Mouse (Mus musculus) MN1 (cell line): Measurements from ENCODE around the gene Rnf146.
"Not testable (repeated sequence)": the region's sequence is repeated elsewhere in the genome, so short reads cannot be mapped to it uniquely, and the experiment has no call there.

Experiments used
- DNase-seq: peaks from one replicate; pipeline ENCODE4 v3.0.0-alpha.2; 2016; ENCODE audit warnings: low spot score

Gene Rnf146

GRCm38 (mm10) chr10:29362197-29362900 is at the start of gene Rnf146:
Gene Rnf146, minus strand, starts transcription at chr10:29362442.
- no peak for DNase-seq

GRCm38 (mm10) chr10:29402656-29403268 is 40.5 kb upstream of the Rnf146 start:
- DNase-seq = peak; percentile 34

- not testable (repeated sequence) for DNase-seq
Observed at GRCm38 (mm10) chr10:29394890-29395289, 32.6 kb upstream of the Rnf146 start.

GRCm38 (mm10) chr10:29381558-29381957 is 19.3 kb upstream of the Rnf146 start:
- DNase-seq = no peak

- no peak for DNase-seq
Observed at GRCm38 (mm10) chr10:29374065-29374464, 11.8 kb upstream of the Rnf146 start.

GRCm38 (mm10) chr10:29361464-29362196 is 612 bp downstream of the Rnf146 start:
- peak; percentile 95 for DNase-seq

GRCm38 (mm10) chr10:29361095-29361463 is 1.2 kb downstream of the Rnf146 start:
- no peak for DNase-seq

- no peak for DNase-seq
Observed at GRCm38 (mm10) chr10:29354183-29354582, 8.1 kb downstream of the Rnf146 start.

- no peak for DNase-seq
Observed at GRCm38 (mm10) chr10:29352575-29352974, 9.7 kb downstream of the Rnf146 start.

- no peak for DNase-seq
Observed at GRCm38 (mm10) chr10:29351420-29351819, 10.8 kb downstream of the Rnf146 start.

GRCm38 (mm10) chr10:29346638-29347037 is 15.6 kb downstream of the Rnf146 start:
- DNase-seq = no peak

GRCm38 (mm10) chr10:29344232-29344631 is 18.0 kb downstream of the Rnf146 start:
- DNase-seq = no peak

GRCm38 (mm10) chr10:29338355-29339056 is 23.7 kb downstream of the Rnf146 start:
- peak; percentile 88 for DNase-seq

- DNase-seq = no peak
Observed at GRCm38 (mm10) chr10:29333836-29334235, 28.4 kb downstream of the Rnf146 start.

- DNase-seq = no peak
Observed at GRCm38 (mm10) chr10:29324817-29325216, 37.4 kb downstream of the Rnf146 start.

- peak; percentile 35 for DNase-seq
Observed at GRCm38 (mm10) chr10:29313905-29314304, 48.3 kb downstream of the Rnf146 start.

- peak; percentile 96 for DNase-seq
Observed at GRCm38 (mm10) chr10:29313064-29313638, 49.1 kb downstream of the Rnf146 start, which contains the start of gene Echdc1. Gene Echdc1, plus strand, starts transcription at chr10:29313166.

GRCm38 (mm10) chr10:29311480-29312219 is 50.6 kb downstream of the Rnf146 start:
- no peak for DNase-seq

GRCm38 (mm10) chr10:29302230-29302629 is 60.0 kb downstream of the Rnf146 start:
- DNase-seq = no peak
